Mouse (Mus musculus): ENCODE measurements around the gene Ush1c.
"Not testable (repeated sequence)": the region's sequence is repeated elsewhere in the genome, so short reads cannot be mapped to it uniquely, and the experiment has no call there.

Ush1c gene

GRCm38 (mm10) chr7:46204775-46205174 is 33.5 kb downstream of the Ush1c start:
- no peak for DNase-seq (ENCODE audit: low spot score)

- peak; percentile 66 for DNase-seq (ENCODE audit: low spot score)
Measured at GRCm38 (mm10) chr7:46204046-46204471, 34.2 kb downstream of the Ush1c start.

GRCm38 (mm10) chr7:46201649-46202048 is 36.7 kb downstream of the Ush1c start:
- DNase-seq (ENCODE audit: low spot score), result peak; percentile 75

- no peak for DNase-seq (ENCODE audit: low spot score)
Measured at GRCm38 (mm10) chr7:46200021-46200420, 38.3 kb downstream of the Ush1c start.

GRCm38 (mm10) chr7:46195356-46195755 is 42.9 kb downstream of the Ush1c start:
- DNase-seq (ENCODE audit: low spot score), result no peak

- DNase-seq (ENCODE audit: low spot score), result no peak
Measured at GRCm38 (mm10) chr7:46184232-46184631, 54.1 kb downstream of the Ush1c start.

- peak; percentile 81 for DNase-seq (ENCODE audit: low spot score)
Measured at GRCm38 (mm10) chr7:46181590-46181989, 56.7 kb downstream of the Ush1c start.

GRCm38 (mm10) chr7:46179431-46180275 is 58.6 kb downstream of the Ush1c start, which contains the start of gene Abcc8:
Gene Abcc8 (minus strand): TSS chr7:46180033.
- DNase-seq (ENCODE audit: low spot score), result peak; percentile 22

GRCm38 (mm10) chr7:46168980-46169379 is 69.3 kb downstream of the Ush1c start:
- DNase-seq (ENCODE audit: low spot score), result not testable (repeated sequence)

- DNase-seq (ENCODE audit: low spot score), result no peak
Measured at GRCm38 (mm10) chr7:46168402-46168801, 69.9 kb downstream of the Ush1c start.

- no peak for DNase-seq (ENCODE audit: low spot score)
Measured at GRCm38 (mm10) chr7:46167901-46168300, 70.4 kb downstream of the Ush1c start.

GRCm38 (mm10) chr7:46165876-46166275 is 72.4 kb downstream of the Ush1c start:
- DNase-seq (ENCODE audit: low spot score), result no peak

GRCm38 (mm10) chr7:46162731-46163130 is 75.6 kb downstream of the Ush1c start:
- no peak for DNase-seq (ENCODE audit: low spot score)

GRCm38 (mm10) chr7:46162132-46162727 is 76.1 kb downstream of the Ush1c start:
- no peak for DNase-seq (ENCODE audit: low spot score)

- no peak for DNase-seq (ENCODE audit: low spot score)
Measured at GRCm38 (mm10) chr7:46161615-46162014, 76.7 kb downstream of the Ush1c start.

- DNase-seq (ENCODE audit: low spot score), result no peak
Measured at GRCm38 (mm10) chr7:46157746-46158145, 80.6 kb downstream of the Ush1c start.

GRCm38 (mm10) chr7:46154498-46155488 is 83.5 kb downstream of the Ush1c start:
- peak; percentile 35 for DNase-seq (ENCODE audit: low spot score)

- no peak for DNase-seq (ENCODE audit: low spot score)
Measured at GRCm38 (mm10) chr7:46152819-46153351, 85.4 kb downstream of the Ush1c start.

- DNase-seq (ENCODE audit: low spot score), result no peak
Measured at GRCm38 (mm10) chr7:46147417-46147816, 90.9 kb downstream of the Ush1c start.

GRCm38 (mm10) chr7:46146675-46147308 is 91.5 kb downstream of the Ush1c start:
- no peak for DNase-seq (ENCODE audit: low spot score)

All from embryo, embryonic 10.5 days (tissue).